Mouse (Mus musculus): ENCODE measurements around the gene Tcf23. TPM values are rescaled to one million over a fixed set of nuclear protein-coding genes. Genes with fewer than 3 reads are reported as not detected.

Gene Tcf23
- total RNA-seq, 2 experiments from 2014 or later, result 0.09 TPM; not detected in 1

Other genes starting within 250 kb of the Tcf23 start
- gene Mapre3, start 154.0 kb upstream of the Tcf23 start, total RNA-seq (2021), result 100 to 1,000 TPM; 214 to 218 TPM
- gene Tmem214, start 100.7 kb upstream of the Tcf23 start, total RNA-seq (2021), result 10 to 100 TPM; 69.1 to 69.4 TPM
- gene Agbl5, start 80.0 kb upstream of the Tcf23 start, total RNA-seq (2021), result 10 to 100 TPM; 14.7 to 16.5 TPM
- 100 to 1,000 TPM in 1 of 2 experiments, 10 to 100 TPM in 1; 96.8 to 101 TPM for gene Ost4, start 60.9 kb upstream of the Tcf23 start, total RNA-seq (2021)
- gene Emilin1, start 55.3 kb upstream of the Tcf23 start, total RNA-seq (2021), result 1 to 10 TPM; 4.5 to 4.9 TPM
- gene Khk, start 47.2 kb upstream of the Tcf23 start, total RNA-seq (2021), result 1 to 10 TPM; 8.3 to 9.1 TPM
- gene Cgref1, start 23.1 kb upstream of the Tcf23 start, total RNA-seq (2021), result 10 to 100 TPM; 33.2 to 35.3 TPM
- gene Preb, start 8.3 kb upstream of the Tcf23 start, total RNA-seq (2021), result 100 to 1,000 TPM; 122 to 140 TPM
- gene Atraid, start 79.7 kb downstream of the Tcf23 start, total RNA-seq (2021), result 10 to 100 TPM; 71.4 to 75.3 TPM
- gene Slc5a6, start 80.3 kb downstream of the Tcf23 start, total RNA-seq (2021), result 10 to 100 TPM; 11.8 to 18.0 TPM
- gene Cad, start 86.1 kb downstream of the Tcf23 start, total RNA-seq (2021), result 10 to 100 TPM; 17.9 to 19.4 TPM
- not detected for gene Dnajc5g, start 137.6 kb downstream of the Tcf23 start, total RNA-seq (2021)
- gene Slc30a3, start 139.6 kb downstream of the Tcf23 start, total RNA-seq (2021), result 100 to 1,000 TPM; 148 to 193 TPM
- gene Trim54, start 148.1 kb downstream of the Tcf23 start, total RNA-seq (2021), result 1 to 10 TPM; 1.9 to 2.0 TPM
- 1 to 10 TPM; 2.5 to 2.7 TPM for gene Ucn, start 170.2 kb downstream of the Tcf23 start, total RNA-seq (2021)
- gene Mpv17, start 185.6 kb downstream of the Tcf23 start, total RNA-seq (2021), result 10 to 100 TPM; 40.5 to 49.8 TPM
- 1 to 10 TPM; 3.3 TPM for gene Gm29609, start 211.2 kb downstream of the Tcf23 start, total RNA-seq (2021)
- 10 to 100 TPM; 54.9 to 57.2 TPM for gene Gtf3c2, start 211.5 kb downstream of the Tcf23 start, total RNA-seq (2021)
- gene Snx17, start 224.6 kb downstream of the Tcf23 start, total RNA-seq (2021), result 10 to 100 TPM; 72.2 to 77.1 TPM
- gene Eif2b4, start 224.8 kb downstream of the Tcf23 start, total RNA-seq (2021), result 10 to 100 TPM; 39.5 to 49.2 TPM
- gene Zfp513, start 233.6 kb downstream of the Tcf23 start, total RNA-seq (2021), result 10 to 100 TPM; 27.2 to 31.1 TPM

All from left cerebral cortex, postnatal 14 days (tissue).